Mouse (Mus musculus) lung, postnatal 0 days (tissue): ENCODE measurements around the gene Fbf1.

Experiments
- CTCF ChIP-seq: IDR thresholded peaks from 2 replicates; pipeline ENCODE4 v1.5.1; 2016; ENCODE audit warnings: antibody characterized with exemption, mild to moderate bottlenecking
- EP300 ChIP-seq: IDR thresholded peaks from 2 replicates; pipeline ENCODE4 v1.6.1; 2016; ENCODE audit warnings: antibody characterized with exemption, mild to moderate bottlenecking, control low read depth

GRCm38 (mm10) chr11:116127156-116127980 is 40.6 kb downstream of the Fbf1 start, which contains the start of gene Trim47:
- TF ChIP-seq EP300 (no peak), CTCF (peak; percentile 31; the same call in 1 of the 2 replicates)
